Mouse (Mus musculus): ENCODE measurements around the gene S100a5. TPM values are rescaled to one million over a fixed set of nuclear protein-coding genes. Genes with fewer than 3 reads are reported as not detected.

S100a5 gene
- polyA plus RNA-seq, 1 experiment, result not detected

- Histone ChIP-seq H3K36me3 (ENCODE audit: control insufficient read depth, insufficient read depth, low read length, poor library complexity, severe bottlenecking) (no peaks in the 10 kb centered on the region), H3K4me3 (ENCODE audit: low read depth, low read length) (no peak overlapping the region), H3K27me3 (ENCODE audit: control insufficient read depth, insufficient read depth, low read length, poor library complexity, severe bottlenecking) (no peaks in the 10 kb centered on the region), H3K9ac (ENCODE audit: low read depth, poor library complexity, severe bottlenecking) (no peak overlapping the region), H3K27ac (ENCODE audit: insufficient read depth, low read length) (no peak overlapping the region), H3K9me3 (replicated peaks; ENCODE audit: control insufficient read depth, insufficient read depth, low read length, poor library complexity, severe bottlenecking) (no peaks in the 10 kb centered on the region), H3K4me1 (ENCODE audit: control insufficient read depth, insufficient read depth, low read length) (no peaks in the 10 kb centered on the region)
- TF ChIP-seq CTCF (IDR thresholded peaks at IDR 0.05; ENCODE audit: low read depth, low read length) (no peak), EP300 (IDR thresholded peaks at IDR 0.05; ENCODE audit: insufficient read depth, low read depth, low read length) (no peak)
Observed at GRCm38 (mm10) chr3:90623435-90624071, 15.2 kb downstream of the S100a5 start.

- H3K9ac ChIP-seq (ENCODE audit: low read depth, poor library complexity, severe bottlenecking), result no peak overlapping the region
- no peak overlapping the region for H3K27ac ChIP-seq (ENCODE audit: insufficient read depth, low read length)
- H3K4me1 ChIP-seq (ENCODE audit: control insufficient read depth, insufficient read depth, low read length), result no peaks in the 10 kb centered on the region
- H3K9me3 ChIP-seq (replicated peaks; ENCODE audit: control insufficient read depth, insufficient read depth, low read length, poor library complexity, severe bottlenecking), result no peaks in the 10 kb centered on the region
- TF ChIP-seq CTCF (IDR thresholded peaks at IDR 0.05; ENCODE audit: low read depth, low read length), result no peak
- TF ChIP-seq POLR2A (IDR thresholded peaks at IDR 0.05; ENCODE audit: insufficient read depth, low read length), result no peak
- TF ChIP-seq EP300 (IDR thresholded peaks at IDR 0.05; ENCODE audit: insufficient read depth, low read depth, low read length), result no peak
- no peak overlapping the region for H3K4me3 ChIP-seq (ENCODE audit: low read depth, low read length)
- no peaks in the 10 kb centered on the region for H3K36me3 ChIP-seq (ENCODE audit: control insufficient read depth, insufficient read depth, low read length, poor library complexity, severe bottlenecking)
- no peaks in the 10 kb centered on the region for H3K27me3 ChIP-seq (ENCODE audit: control insufficient read depth, insufficient read depth, low read length, poor library complexity, severe bottlenecking)
Observed at GRCm38 (mm10) chr3:90625496-90625895, 17.2 kb downstream of the S100a5 start.

- H3K4me1 ChIP-seq (ENCODE audit: control insufficient read depth, insufficient read depth, low read length), result no peaks in the 10 kb centered on the region
- no peaks in the 10 kb centered on the region for H3K9me3 ChIP-seq (replicated peaks; ENCODE audit: control insufficient read depth, insufficient read depth, low read length, poor library complexity, severe bottlenecking)
- H3K27me3 ChIP-seq (ENCODE audit: control insufficient read depth, insufficient read depth, low read length, poor library complexity, severe bottlenecking), result no peaks in the 10 kb centered on the region
- no peak overlapping the region for H3K4me3 ChIP-seq (ENCODE audit: low read depth, low read length)
- no peaks in the 10 kb centered on the region for H3K36me3 ChIP-seq (ENCODE audit: control insufficient read depth, insufficient read depth, low read length, poor library complexity, severe bottlenecking)
- H3K9ac ChIP-seq (ENCODE audit: low read depth, poor library complexity, severe bottlenecking), result no peak overlapping the region
- H3K27ac ChIP-seq (ENCODE audit: insufficient read depth, low read length), result no peak overlapping the region
- TF ChIP-seq POLR2A (IDR thresholded peaks at IDR 0.05; ENCODE audit: insufficient read depth, low read length) (no peak), CTCF (IDR thresholded peaks at IDR 0.05; ENCODE audit: low read depth, low read length) (no peak), EP300 (IDR thresholded peaks at IDR 0.05; ENCODE audit: insufficient read depth, low read depth, low read length) (no peak)
Observed at GRCm38 (mm10) chr3:90626266-90627021, 18.1 kb downstream of the S100a5 start.

GRCm38 (mm10) chr3:90627366-90627765 lies 19.0 kb downstream of the S100a5 start:
- 0 out of 2 replicates have a peak, but pooled peaks cover 1% of the 10 kb centered on the region for H3K27me3 ChIP-seq (ENCODE audit: control insufficient read depth, insufficient read depth, low read length, poor library complexity, severe bottlenecking)
- H3K4me3 ChIP-seq (ENCODE audit: low read depth, low read length), result no peak overlapping the region
- no peak overlapping the region for H3K27ac ChIP-seq (ENCODE audit: insufficient read depth, low read length)
- no peak overlapping the region for H3K9ac ChIP-seq (ENCODE audit: low read depth, poor library complexity, severe bottlenecking)
- no peaks in the 10 kb centered on the region for H3K9me3 ChIP-seq (replicated peaks; ENCODE audit: control insufficient read depth, insufficient read depth, low read length, poor library complexity, severe bottlenecking)
- no peaks in the 10 kb centered on the region for H3K4me1 ChIP-seq (ENCODE audit: control insufficient read depth, insufficient read depth, low read length)
- TF ChIP-seq CTCF (IDR thresholded peaks at IDR 0.05; ENCODE audit: low read depth, low read length) (no peak), POLR2A (IDR thresholded peaks at IDR 0.05; ENCODE audit: insufficient read depth, low read length) (no peak), EP300 (IDR thresholded peaks at IDR 0.05; ENCODE audit: insufficient read depth, low read depth, low read length) (no peak)
- no peaks in the 10 kb centered on the region for H3K36me3 ChIP-seq (ENCODE audit: control insufficient read depth, insufficient read depth, low read length, poor library complexity, severe bottlenecking)

- no peak overlapping the region for H3K4me3 ChIP-seq (ENCODE audit: low read depth, low read length)
- H3K27me3 ChIP-seq (ENCODE audit: control insufficient read depth, insufficient read depth, low read length, poor library complexity, severe bottlenecking), result 0 out of 2 replicates have a peak, but pooled peaks cover 1% of the 10 kb centered on the region
- no peaks in the 10 kb centered on the region for H3K36me3 ChIP-seq (ENCODE audit: control insufficient read depth, insufficient read depth, low read length, poor library complexity, severe bottlenecking)
- H3K9me3 ChIP-seq (replicated peaks; ENCODE audit: control insufficient read depth, insufficient read depth, low read length, poor library complexity, severe bottlenecking), result no peaks in the 10 kb centered on the region
- H3K27ac ChIP-seq (ENCODE audit: insufficient read depth, low read length), result no peak overlapping the region
- TF ChIP-seq POLR2A (IDR thresholded peaks at IDR 0.05; ENCODE audit: insufficient read depth, low read length) (no peak), EP300 (IDR thresholded peaks at IDR 0.05; ENCODE audit: insufficient read depth, low read depth, low read length) (no peak), CTCF (IDR thresholded peaks at IDR 0.05; ENCODE audit: low read depth, low read length) (peak; percentile 43)
- no peak overlapping the region for H3K9ac ChIP-seq (ENCODE audit: low read depth, poor library complexity, severe bottlenecking)
- no peaks in the 10 kb centered on the region for H3K4me1 ChIP-seq (ENCODE audit: control insufficient read depth, insufficient read depth, low read length)
Observed at GRCm38 (mm10) chr3:90627807-90628206, 19.5 kb downstream of the S100a5 start.

- 0 out of 2 replicates have a peak, but pooled peaks cover 1% of the 10 kb centered on the region for H3K27me3 ChIP-seq (ENCODE audit: control insufficient read depth, insufficient read depth, low read length, poor library complexity, severe bottlenecking)
- H3K27ac ChIP-seq (ENCODE audit: insufficient read depth, low read length), result no peak overlapping the region
- no peaks in the 10 kb centered on the region for H3K36me3 ChIP-seq (ENCODE audit: control insufficient read depth, insufficient read depth, low read length, poor library complexity, severe bottlenecking)
- TF ChIP-seq POLR2A (IDR thresholded peaks at IDR 0.05; ENCODE audit: insufficient read depth, low read length) (no peak), EP300 (IDR thresholded peaks at IDR 0.05; ENCODE audit: insufficient read depth, low read depth, low read length) (no peak), CTCF (IDR thresholded peaks at IDR 0.05; ENCODE audit: low read depth, low read length) (no peak)
- no peak overlapping the region for H3K9ac ChIP-seq (ENCODE audit: low read depth, poor library complexity, severe bottlenecking)
- H3K9me3 ChIP-seq (replicated peaks; ENCODE audit: control insufficient read depth, insufficient read depth, low read length, poor library complexity, severe bottlenecking), result no peaks in the 10 kb centered on the region
- no peaks in the 10 kb centered on the region for H3K4me1 ChIP-seq (ENCODE audit: control insufficient read depth, insufficient read depth, low read length)
- H3K4me3 ChIP-seq (ENCODE audit: low read depth, low read length), result no peak overlapping the region
Observed at GRCm38 (mm10) chr3:90629298-90629697, 21.0 kb downstream of the S100a5 start.

Data from ES-Bruce4 (cell line).